Mouse (Mus musculus) hindbrain, embryonic 11.5 days (tissue): ENCODE data around the gene Atp1b3. TPM values are rescaled to one million over a fixed set of nuclear protein-coding genes. Genes with fewer than 3 reads are reported as not detected.

ENCODE experiments used
- ATAC-seq: fragments of 200-750 bp; cut with Nextera tagmentation; 2 replicates; pipeline ENCODE4 v1.8.0; 2017; ENCODE audit warnings: mild to moderate bottlenecking, moderate TSS enrichment, moderate library complexity; ENCODE audit not compliant: low FRiP score
- DNase-seq: peaks from one replicate; pipeline ENCODE4 v3.0.0-alpha.2; 2015; ENCODE audit warnings: low spot score
- H3K27ac ChIP-seq: fragments of 300-500 bp; sonication (generic); 2 replicates; pipeline ENCODE4 v1.5.1; 2014; ENCODE audit warnings: mild to moderate bottlenecking, low read depth, low read length
- H3K27me3 ChIP-seq: fragments of 300-500 bp; sonication (generic); 2 replicates; pipeline ENCODE4 v1.6.1; 2014; ENCODE audit warnings: mild to moderate bottlenecking, low read length, moderate library complexity, mixed read lengths; ENCODE audit not compliant: control insufficient read depth, insufficient read depth
- H3K36me3 ChIP-seq: fragments of 300-500 bp; sonication (generic); 2 replicates; pipeline ENCODE4 v1.6.1; 2014; ENCODE audit warnings: mild to moderate bottlenecking, low read length, moderate library complexity, mixed read lengths; ENCODE audit not compliant: control insufficient read depth, insufficient read depth
- H3K4me1 ChIP-seq: fragments of 300-500 bp; sonication (generic); replicated peaks from 2 replicates; pipeline ENCODE4 v1.6.1; 2014; ENCODE audit warnings: low read length, mixed read lengths; ENCODE audit not compliant: control insufficient read depth, insufficient read depth
- H3K4me2 ChIP-seq: fragments of 300-500 bp; sonication (generic); replicated peaks from 2 replicates; pipeline ENCODE4 v1.6.1; 2014; ENCODE audit warnings: mild to moderate bottlenecking, low read depth, low read length
- H3K4me3 ChIP-seq: fragments of 300-500 bp; sonication (generic); 2 replicates; pipeline ENCODE4 v1.5.1; 2014; ENCODE audit warnings: low read depth, low read length
- H3K9ac ChIP-seq: fragments of 300-500 bp; sonication (generic); 2 replicates; pipeline ENCODE4 v1.6.1; 2014; ENCODE audit warnings: low read depth, low read length
- H3K9me3 ChIP-seq: fragments of 300-500 bp; sonication (generic); 2 replicates; pipeline ENCODE4 v1.6.1; 2016; ENCODE audit warnings: low read length; ENCODE audit not compliant: control insufficient read depth
- WGBS: fragments of 180-500 bp; shearing (Covaris S2); extraction: QIAGEN DNeasy Blood & Tissue Kit; methylation state at CpG from one replicate; pipeline ENCODE4 v1.1.7; 2014; 5-methylcytosine and 5-hydroxymethylcytosine counted together
- polyA plus RNA-seq: library from polyadenylated mRNA; unstranded; fragments of >200 nt; fragmentation: Nextera tagmentation; extraction: Ambion mirVana; gene quantifications from 2 replicates; pipeline ENCODE4 v1.2.1, GENCODE M21; 2014

Atp1b3 gene
- polyA plus RNA-seq, 1 experiment from 2014 or later: 197 TPM

GRCm38 (mm10) chr9:96393731-96394235, 29.5 kb upstream of the Atp1b3 start:
- DNase-seq: no peak
- Histone ChIP-seq H3K36me3 (no peaks in the 10 kb centered on the region), H3K27me3 (no peaks in the 10 kb centered on the region), H3K4me2 (no peak overlapping the region), H3K4me1 (no peaks in the 10 kb centered on the region), H3K27ac (no peak overlapping the region), H3K4me3 (no peak overlapping the region), H3K9me3 (no peaks in the 10 kb centered on the region), H3K9ac (no peak overlapping the region)
- ATAC-seq: no peak
- WGBS: 80% methylated on average over 2 of the region's 2 CpGs

GRCm38 (mm10) chr9:96393112-96393511, 28.9 kb upstream of the Atp1b3 start:
- H3K36me3 ChIP-seq: no peaks in the 10 kb centered on the region
- DNase-seq: no peak
- no peaks in the 10 kb centered on the region for H3K9me3 ChIP-seq
- H3K27ac ChIP-seq: no peak overlapping the region
- H3K9ac ChIP-seq: no peak overlapping the region
- 91% methylated on average over 5 of the region's 5 CpGs for WGBS
- H3K4me2 ChIP-seq: no peak overlapping the region
- no peaks in the 10 kb centered on the region for H3K27me3 ChIP-seq
- no peak overlapping the region for H3K4me3 ChIP-seq
- H3K4me1 ChIP-seq: no peaks in the 10 kb centered on the region
- ATAC-seq: no peak

DNA sequence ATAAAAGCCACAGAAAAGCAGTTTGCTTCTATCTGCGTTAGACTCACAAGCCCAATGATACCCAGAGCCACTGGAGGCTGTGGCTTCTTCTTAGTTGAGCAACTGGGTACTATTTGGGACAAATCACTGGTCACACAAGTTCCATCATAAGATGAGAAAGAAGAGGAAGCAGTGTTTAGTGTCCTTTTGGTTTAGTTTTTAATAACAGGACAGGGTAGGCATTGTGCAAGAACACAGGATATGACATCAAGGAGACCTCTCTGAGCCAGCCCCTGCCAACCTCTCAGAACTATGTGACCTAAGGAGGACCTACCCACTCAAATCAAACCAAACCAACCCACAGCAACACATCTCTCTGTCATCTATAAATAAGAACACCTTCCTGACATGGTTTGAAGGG, 27.7 kb upstream of the Atp1b3 start:
- no peak for ATAC-seq
- no peak for DNase-seq
- H3K4me3 ChIP-seq: no peak overlapping the region
- 100% methylated on average over 1 of the region's 1 CpGs for WGBS
- H3K9me3 ChIP-seq: no peaks in the 10 kb centered on the region
- no peaks in the 10 kb centered on the region for H3K36me3 ChIP-seq
- H3K4me1 ChIP-seq: no peaks in the 10 kb centered on the region
- H3K4me2 ChIP-seq: no peak overlapping the region
- H3K27me3 ChIP-seq: no peaks in the 10 kb centered on the region
- no peak overlapping the region for H3K27ac ChIP-seq
- no peak overlapping the region for H3K9ac ChIP-seq

GRCm38 (mm10) chr9:96383714-96384487, 19.7 kb upstream of the Atp1b3 start:
- 78% methylated on average over 18 of the region's 18 CpGs for WGBS
- Histone ChIP-seq H3K4me2 (no peak overlapping the region), H3K27ac (no peak overlapping the region), H3K4me1 (no peaks in the 10 kb centered on the region), H3K9me3 (no peaks in the 10 kb centered on the region), H3K4me3 (no peak overlapping the region), H3K36me3 (no peaks in the 10 kb centered on the region), H3K27me3 (no peaks in the 10 kb centered on the region), H3K9ac (no peak overlapping the region)
- no peak for ATAC-seq
- no peak for DNase-seq

DNA sequence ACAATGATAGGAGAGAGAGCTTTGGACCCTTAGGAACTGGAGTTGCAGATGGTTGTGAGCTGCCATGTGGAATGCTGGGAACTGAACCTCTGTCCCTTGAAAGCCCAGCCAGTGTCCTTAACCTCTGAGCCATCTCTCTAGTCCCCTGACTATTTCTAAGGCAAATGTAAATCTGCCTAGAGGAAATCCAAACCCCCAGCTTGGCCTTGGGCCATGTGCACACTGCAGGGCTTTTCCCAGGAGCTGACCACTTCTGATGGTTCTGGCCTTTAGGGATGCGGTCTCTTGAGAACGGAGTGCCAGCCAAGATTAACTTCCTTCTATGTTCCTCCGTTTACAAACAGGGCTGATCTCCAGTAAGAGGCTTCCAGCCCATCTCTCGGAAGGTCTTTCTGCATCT, 18.5 kb upstream of the Atp1b3 start:
- WGBS: 92% methylated on average over 4 of the region's 4 CpGs

DNA sequence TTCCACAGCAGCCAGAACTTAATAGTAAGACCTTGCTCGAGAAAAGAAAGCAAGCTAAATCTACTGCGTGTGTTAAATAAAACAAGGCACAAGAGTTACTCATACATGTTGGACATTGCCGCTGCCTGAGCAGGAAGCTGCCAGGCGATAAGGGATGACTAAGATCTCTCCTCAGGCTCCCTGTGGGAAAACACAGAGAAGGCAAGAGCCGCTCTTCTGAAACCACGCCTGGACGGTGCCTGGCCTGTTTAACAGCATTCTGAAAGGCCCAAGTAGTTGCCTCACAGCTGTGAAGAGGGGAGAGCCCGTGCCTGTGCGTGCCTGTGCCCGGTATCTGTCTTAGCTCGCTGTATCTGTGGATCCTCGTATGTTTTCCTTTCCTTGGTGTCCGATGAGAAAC, 17.2 kb upstream of the Atp1b3 start:
- Histone ChIP-seq H3K4me3 (no peak overlapping the region), H3K9me3 (no peaks in the 10 kb centered on the region), H3K9ac (no peak overlapping the region), H3K4me1 (no peaks in the 10 kb centered on the region), H3K4me2 (no peak overlapping the region), H3K27me3 (no peaks in the 10 kb centered on the region), H3K27ac (no peak overlapping the region), H3K36me3 (no peaks in the 10 kb centered on the region)
- DNase-seq: no peak
- no peak for ATAC-seq
- WGBS: 81% methylated on average over 13 of the region's 13 CpGs

More for the DNA sequence above, 18.5 kb upstream of the Atp1b3 start:
- Histone ChIP-seq H3K27me3 (no peaks in the 10 kb centered on the region), H3K9ac (no peak overlapping the region), H3K9me3 (no peaks in the 10 kb centered on the region), H3K4me1 (no peaks in the 10 kb centered on the region), H3K4me3 (no peak overlapping the region), H3K36me3 (no peaks in the 10 kb centered on the region), H3K27ac (no peak overlapping the region), H3K4me2 (no peak overlapping the region)
- no peak for DNase-seq
- ATAC-seq: no peak

GRCm38 (mm10) chr9:96379551-96379950, 15.3 kb upstream of the Atp1b3 start:
- Histone ChIP-seq H3K4me2 (no peak overlapping the region), H3K27ac (no peak overlapping the region), H3K9me3 (no peaks in the 10 kb centered on the region), H3K9ac (no peak overlapping the region), H3K4me1 (no peaks in the 10 kb centered on the region), H3K4me3 (no peak overlapping the region), H3K36me3 (no peaks in the 10 kb centered on the region), H3K27me3 (no peaks in the 10 kb centered on the region)
- ATAC-seq (no peak), DNase-seq (no peak)
- 79% methylated on average over 7 of the region's 7 CpGs for WGBS

GRCm38 (mm10) chr9:96378747-96379146, 14.5 kb upstream of the Atp1b3 start:
- Histone ChIP-seq H3K36me3 (no peaks in the 10 kb centered on the region), H3K9me3 (no peaks in the 10 kb centered on the region), H3K4me1 (no peaks in the 10 kb centered on the region), H3K4me2 (no peak overlapping the region), H3K27ac (no peak overlapping the region), H3K27me3 (no peaks in the 10 kb centered on the region), H3K4me3 (no peak overlapping the region), H3K9ac (no peak overlapping the region)
- DNase-seq: no peak
- ATAC-seq: no peak
- WGBS: 78% methylated on average over 5 of the region's 5 CpGs

DNA sequence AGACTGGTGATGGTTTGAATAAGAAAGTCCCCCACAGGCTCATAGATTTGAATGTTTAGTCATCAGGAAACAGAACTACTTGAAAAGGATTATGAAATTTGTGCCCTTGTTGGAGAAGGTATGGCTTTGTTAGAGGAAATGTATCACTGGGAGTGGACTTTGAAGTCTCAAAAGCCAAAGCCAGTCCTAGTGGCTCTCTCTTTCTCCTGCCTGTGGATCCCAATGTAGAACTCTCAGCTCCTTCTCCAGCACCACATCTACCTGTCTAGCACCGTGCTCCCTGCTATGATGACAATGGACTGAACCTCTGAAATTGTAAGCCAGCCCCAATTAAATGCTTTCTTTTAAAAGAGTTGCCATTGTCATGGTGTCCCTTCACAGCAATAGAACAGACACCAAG, 12.9 kb upstream of the Atp1b3 start:
- Histone ChIP-seq H3K4me3 (no peak overlapping the region), H3K9ac (no peak overlapping the region), H3K9me3 (no peaks in the 10 kb centered on the region), H3K27ac (no peak overlapping the region), H3K27me3 (no peaks in the 10 kb centered on the region), H3K4me1 (no peaks in the 10 kb centered on the region), H3K36me3 (no peaks in the 10 kb centered on the region), H3K4me2 (no peak overlapping the region)
- no peak for ATAC-seq
- DNase-seq: no peak
- 86% methylated on average over 1 of the region's 1 CpGs for WGBS
